Mouse (Mus musculus) myocyte (in vitro differentiated cells): ENCODE measurements at regions not wholly inside any gene's neighbourhood (a gene's known extent, or its start where the extent isn't known, plus 50 kb on each side); places are given as distances from the start of the nearest gene placed in this dataset.

Experiments
- CEBPB ChIP-seq: IDR thresholded peaks from 2 replicates; pipeline ENCODE4 v1.6.1; 2011; ENCODE audit warnings: mild to moderate bottlenecking, moderate library complexity; ENCODE audit not compliant: poor library complexity, insufficient read depth, severe bottlenecking
- E2F4 ChIP-seq: IDR thresholded peaks from one replicate; pipeline ENCODE4 v1.6.1; 2011; ENCODE audit warnings: mild to moderate bottlenecking, control low read depth, moderate library complexity; ENCODE audit not compliant: insufficient read depth
- MAX ChIP-seq: IDR thresholded peaks from one replicate; pipeline ENCODE4 v1.6.1; 2011; ENCODE audit warnings: low read depth, mild to moderate bottlenecking, control low read depth
- POLR2A ChIP-seq: IDR thresholded peaks from one replicate; pipeline ENCODE4 v1.6.1; 2011; ENCODE audit warnings: low read depth, mild to moderate bottlenecking, control low read depth, moderate library complexity; ENCODE audit not compliant: insufficient read length
- POLR2AphosphoS2 ChIP-seq: IDR thresholded peaks from one replicate; pipeline ENCODE4 v1.6.1; 2011; ENCODE audit warnings: low read depth, control low read depth; ENCODE audit not compliant: insufficient read length
- REST ChIP-seq: IDR thresholded peaks from one replicate; pipeline ENCODE4 v1.6.1; 2011; ENCODE audit warnings: mild to moderate bottlenecking, control low read depth, moderate library complexity; ENCODE audit not compliant: insufficient read depth, insufficient read length
- SRF ChIP-seq: IDR thresholded peaks from one replicate; pipeline ENCODE4 v1.6.1; 2011; ENCODE audit warnings: low read depth; ENCODE audit not compliant: control insufficient read depth, insufficient read length
- TCF12 ChIP-seq: IDR thresholded peaks from one replicate; pipeline ENCODE4 v1.6.1; 2011; ENCODE audit warnings: mild to moderate bottlenecking, control low read depth; ENCODE audit not compliant: poor library complexity, insufficient read depth, severe bottlenecking
- USF1 ChIP-seq: IDR thresholded peaks from one replicate; pipeline ENCODE4 v1.6.1; 2011; ENCODE audit warnings: low read depth, mild to moderate bottlenecking, control low read depth, moderate library complexity

- TF ChIP-seq TCF12, result no peak
- TF ChIP-seq USF1, result no peak
- TF ChIP-seq POLR2A, result no peak
- TF ChIP-seq MAX, result no peak
- TF ChIP-seq CEBPB, result no peak
- TF ChIP-seq SRF, result no peak
- no peak for TF ChIP-seq POLR2AphosphoS2
- TF ChIP-seq REST, result no peak
- TF ChIP-seq E2F4, result no peak
Observed at GRCm38 (mm10) chr11:89181471-89181870, 107.8 kb downstream of the Gm525 start.
